Mouse (Mus musculus): Measurements from ENCODE around the gene Uba5. TPM values are rescaled to one million over a fixed set of nuclear protein-coding genes. Genes with fewer than 3 reads are reported as not detected.
A peak's percentile ranks its signal among the peaks of the same experiment; 100 is the strongest.

Gene Uba5
- polyA plus RNA-seq, 1 experiment from 2014 or later: 63.9 TPM

DNA sequence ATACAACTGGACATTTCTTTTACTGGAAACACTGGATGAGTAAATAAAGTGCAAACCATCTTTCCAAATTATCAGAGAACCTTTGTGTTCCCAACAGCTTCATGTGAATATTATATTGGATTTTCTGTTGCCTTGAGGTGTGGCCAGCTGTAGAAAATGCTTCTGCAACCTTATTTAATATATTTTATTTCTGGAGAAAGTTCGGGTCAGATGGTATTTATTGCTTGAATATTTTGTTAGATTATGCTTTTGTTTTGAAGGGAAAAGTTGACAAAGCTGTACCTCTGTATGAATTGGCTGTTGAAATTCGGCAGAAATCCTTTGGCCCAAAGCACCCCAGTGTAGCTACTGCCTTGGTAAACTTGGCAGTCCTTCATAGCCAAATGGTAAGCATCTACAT, 22.6 kb downstream of the Uba5 start, which contains the start of gene Gm28305:
Gene Gm28305, plus strand, starts transcription at position 301 of the 400 bp plus-strand sequence.
- Histone ChIP-seq H3K4me3 (ENCODE audit: low read depth, low read length) (no peak within 1 kb of the TSS), H3K4me2 (ENCODE audit: low read depth, severe bottlenecking) (no peak within 1 kb of the TSS), H3K9me3 (ENCODE audit: control insufficient read depth, low read length) (no peaks in the 10 kb centered on the region), H3K36me3 (ENCODE audit: control insufficient read depth, insufficient read depth, low read length) (no peaks in the 10 kb centered on the region), H3K27ac (replicated peaks; ENCODE audit: low read depth, low read length) (no peak within 1 kb of the TSS), H3K4me1 (ENCODE audit: control insufficient read depth, insufficient read depth, low read length) (no peaks in the 10 kb centered on the region), H3K27me3 (ENCODE audit: control insufficient read depth, insufficient read depth, low read length) (no peaks in the 10 kb centered on the region), H3K9ac (ENCODE audit: low read length) (no peak within 1 kb of the TSS)
- DNase-seq (ENCODE audit: low spot score): no peak
- WGBS: 62% methylated on average over 2 of the region's 2 CpGs
- no peak for ATAC-seq (ENCODE audit: insufficient number of reproducible peaks, low FRiP score, low TSS enrichment, low read depth)

DNA sequence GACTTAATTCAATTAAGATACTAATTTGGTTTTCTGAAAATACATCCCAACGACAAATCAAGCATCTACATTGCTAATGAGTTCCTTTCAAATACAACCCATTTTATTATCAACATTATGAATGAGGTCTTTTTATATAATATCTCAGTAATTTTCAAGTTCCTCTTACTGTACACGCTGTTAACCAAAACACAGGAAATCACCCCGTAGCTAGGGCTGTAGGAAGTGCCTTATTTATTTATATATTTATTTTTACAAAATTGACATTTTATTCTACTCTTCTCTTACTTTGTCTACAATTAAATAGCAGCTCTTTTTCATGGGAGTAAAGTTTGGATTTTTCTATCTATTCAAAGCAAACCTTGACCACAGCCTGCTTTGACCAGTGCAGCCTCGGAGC, 23.2 kb downstream of the Uba5 start:
- 90% methylated on average over 4 of the region's 4 CpGs for WGBS
- Histone ChIP-seq H3K27ac (replicated peaks; ENCODE audit: low read depth, low read length) (no peak overlapping the region), H3K27me3 (ENCODE audit: control insufficient read depth, insufficient read depth, low read length) (no peaks in the 10 kb centered on the region), H3K4me1 (ENCODE audit: control insufficient read depth, insufficient read depth, low read length) (no peaks in the 10 kb centered on the region), H3K9me3 (ENCODE audit: control insufficient read depth, low read length) (no peaks in the 10 kb centered on the region), H3K36me3 (ENCODE audit: control insufficient read depth, insufficient read depth, low read length) (no peaks in the 10 kb centered on the region), H3K4me3 (ENCODE audit: low read depth, low read length) (no peak overlapping the region), H3K9ac (ENCODE audit: low read length) (no peak overlapping the region), H3K4me2 (ENCODE audit: low read depth, severe bottlenecking) (no peak overlapping the region)
- DNase-seq (ENCODE audit: low spot score) (no peak), ATAC-seq (ENCODE audit: insufficient number of reproducible peaks, low FRiP score, low TSS enrichment, low read depth) (no peak)

DNA sequence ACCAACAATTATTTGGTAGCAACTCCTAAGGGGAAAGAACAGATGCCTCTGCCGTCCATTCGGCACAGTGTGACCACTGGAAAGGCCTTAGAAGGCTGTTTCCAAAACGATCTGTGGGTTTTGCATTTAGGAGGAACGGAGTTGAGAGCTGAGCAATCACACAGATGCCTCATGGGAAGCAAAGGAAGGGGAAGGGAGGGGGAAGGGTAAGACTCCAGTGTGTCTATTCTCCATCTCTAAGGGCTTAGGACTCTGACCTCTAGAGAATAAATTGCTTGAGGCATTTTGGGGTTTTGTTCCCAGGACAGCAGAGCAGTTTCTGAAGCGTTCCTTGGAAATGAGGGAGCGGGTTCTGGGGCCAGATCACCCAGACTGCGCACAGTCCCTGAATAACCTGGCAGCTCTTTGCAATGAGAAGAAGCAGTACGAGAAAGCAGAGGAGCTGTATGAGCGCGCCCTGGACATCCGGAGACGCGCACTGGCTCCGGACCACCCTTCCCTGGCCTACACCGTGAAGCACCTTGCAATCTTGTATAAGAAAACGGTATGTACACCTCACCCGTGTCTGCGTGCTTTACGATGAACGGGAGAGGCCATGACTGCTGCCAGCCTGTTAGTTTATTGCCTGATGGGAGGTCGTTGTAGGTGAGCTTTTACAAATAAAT, 23.8 kb downstream of the Uba5 start:
- Histone ChIP-seq H3K4me2 (ENCODE audit: low read depth, severe bottlenecking) (no peak overlapping the region), H3K4me1 (ENCODE audit: control insufficient read depth, insufficient read depth, low read length) (no peaks in the 10 kb centered on the region), H3K4me3 (ENCODE audit: low read depth, low read length) (no peak overlapping the region), H3K27ac (replicated peaks; ENCODE audit: low read depth, low read length) (no peak overlapping the region), H3K9me3 (ENCODE audit: control insufficient read depth, low read length) (no peaks in the 10 kb centered on the region), H3K9ac (ENCODE audit: low read length) (no peak overlapping the region), H3K27me3 (ENCODE audit: control insufficient read depth, insufficient read depth, low read length) (no peaks in the 10 kb centered on the region), H3K36me3 (ENCODE audit: control insufficient read depth, insufficient read depth, low read length) (no peaks in the 10 kb centered on the region)
- no peak for ATAC-seq (ENCODE audit: insufficient number of reproducible peaks, low FRiP score, low TSS enrichment, low read depth)
- 88% methylated on average over 21 of the region's 21 CpGs for WGBS
- no peak for DNase-seq (ENCODE audit: low spot score)

DNA sequence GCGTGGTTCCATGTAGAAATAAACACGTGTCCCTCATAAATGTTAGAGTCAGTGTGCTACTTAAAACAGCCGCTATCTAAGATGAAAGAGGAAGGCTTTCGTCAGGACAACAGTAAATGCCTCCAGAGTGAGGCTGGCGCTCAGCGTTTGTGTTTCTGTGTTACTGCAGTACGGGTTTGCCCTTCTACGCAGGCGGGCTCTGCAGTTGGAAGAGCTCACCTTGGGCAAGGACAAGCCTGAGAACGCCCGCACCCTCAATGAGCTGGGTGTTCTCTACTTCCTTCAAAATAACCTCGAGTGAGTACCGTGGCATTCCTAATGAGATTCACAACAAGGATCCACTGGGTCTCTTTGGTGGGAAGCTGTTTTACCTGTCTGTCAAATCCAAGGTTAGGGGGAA, 24.7 kb downstream of the Uba5 start:
- no peaks in the 10 kb centered on the region for H3K27me3 ChIP-seq (ENCODE audit: control insufficient read depth, insufficient read depth, low read length)
- no peak for DNase-seq (ENCODE audit: low spot score)
- no peak for ATAC-seq (ENCODE audit: insufficient number of reproducible peaks, low FRiP score, low TSS enrichment, low read depth)
- no peak overlapping the region for H3K27ac ChIP-seq (replicated peaks; ENCODE audit: low read depth, low read length)
- no peak overlapping the region for H3K4me3 ChIP-seq (ENCODE audit: low read depth, low read length)
- no peak overlapping the region for H3K4me2 ChIP-seq (ENCODE audit: low read depth, severe bottlenecking)
- H3K9me3 ChIP-seq (ENCODE audit: control insufficient read depth, low read length): no peaks in the 10 kb centered on the region
- H3K4me1 ChIP-seq (ENCODE audit: control insufficient read depth, insufficient read depth, low read length): no peaks in the 10 kb centered on the region
- H3K9ac ChIP-seq (ENCODE audit: low read length): no peak overlapping the region
- WGBS: 86% methylated on average over 13 of the region's 13 CpGs
- H3K36me3 ChIP-seq (ENCODE audit: control insufficient read depth, insufficient read depth, low read length): no peaks in the 10 kb centered on the region

DNA sequence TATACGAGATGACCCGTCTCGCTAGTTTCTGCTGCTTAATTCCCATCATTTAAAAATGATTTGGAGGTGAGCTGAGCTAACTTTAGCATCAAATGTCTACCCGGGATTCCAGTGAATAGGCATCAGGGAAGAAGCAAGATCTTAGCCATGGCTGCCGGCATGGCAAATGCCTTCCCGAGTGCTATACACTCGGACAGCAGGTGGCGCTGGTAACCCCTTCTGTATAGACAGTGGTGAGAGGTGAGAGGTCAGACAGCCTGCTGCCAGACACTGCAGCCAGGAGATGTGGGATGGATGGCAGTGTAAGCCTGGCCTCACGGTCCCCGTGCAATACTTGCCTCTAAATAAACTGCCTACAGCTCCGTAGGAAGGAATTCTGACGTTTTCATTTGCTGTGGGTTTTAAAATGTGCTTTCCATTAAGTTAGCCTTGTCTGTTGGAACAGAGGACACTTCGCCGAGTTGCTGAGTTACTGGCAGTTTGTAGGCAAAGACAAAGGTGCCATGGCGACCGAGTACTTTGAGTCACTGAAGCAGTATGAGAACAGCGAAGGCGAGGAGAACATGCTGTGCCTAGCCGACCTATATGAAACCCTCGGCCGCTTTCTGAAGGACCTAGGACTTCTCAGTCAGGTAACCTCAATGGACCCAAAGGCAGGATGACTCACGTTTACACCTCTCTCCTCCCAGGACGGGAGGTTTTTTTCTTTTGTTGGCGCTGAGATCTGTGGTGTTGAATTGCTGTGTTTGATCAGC, 27.5 kb downstream of the Uba5 start:
- H3K9me3 ChIP-seq (ENCODE audit: control insufficient read depth, low read length): no peaks in the 10 kb centered on the region
- no peaks in the 10 kb centered on the region for H3K27me3 ChIP-seq (ENCODE audit: control insufficient read depth, insufficient read depth, low read length)
- no peak overlapping the region for H3K9ac ChIP-seq (ENCODE audit: low read length)
- no peaks in the 10 kb centered on the region for H3K4me1 ChIP-seq (ENCODE audit: control insufficient read depth, insufficient read depth, low read length)
- H3K27ac ChIP-seq (replicated peaks; ENCODE audit: low read depth, low read length): no peak overlapping the region
- H3K36me3 ChIP-seq (ENCODE audit: control insufficient read depth, insufficient read depth, low read length): no peaks in the 10 kb centered on the region
- peak; percentile 62; the same call in 1 of the 2 replicates for ATAC-seq (ENCODE audit: insufficient number of reproducible peaks, low FRiP score, low TSS enrichment, low read depth)
- H3K4me3 ChIP-seq (ENCODE audit: low read depth, low read length): no peak overlapping the region
- no peak overlapping the region for H3K4me2 ChIP-seq (ENCODE audit: low read depth, severe bottlenecking)
- DNase-seq (ENCODE audit: low spot score): peak; percentile 87
- WGBS: 48% methylated on average over 24 of the region's 24 CpGs

DNA sequence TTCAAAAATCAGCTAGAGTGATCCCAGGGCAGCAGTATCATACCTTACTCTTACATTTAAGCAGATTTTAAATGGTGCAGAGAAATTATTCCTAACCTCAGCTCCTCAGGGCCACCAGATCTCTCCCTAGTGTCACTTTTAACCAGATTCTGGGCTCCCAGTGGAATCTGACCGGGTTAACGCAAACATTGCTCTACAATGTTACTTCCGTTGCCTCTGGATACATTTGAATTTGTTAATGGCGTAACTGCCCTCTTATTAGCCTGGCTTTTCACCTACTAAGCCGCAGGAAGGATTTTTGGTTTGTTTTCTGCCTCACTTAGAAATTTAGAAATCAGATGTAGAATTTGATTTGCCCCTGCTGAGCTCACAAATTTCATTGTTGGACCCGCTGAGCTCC, 28.2 kb downstream of the Uba5 start:
- 73% methylated on average over 6 of the region's 6 CpGs for WGBS
- Histone ChIP-seq H3K4me2 (ENCODE audit: low read depth, severe bottlenecking) (no peak overlapping the region), H3K9me3 (ENCODE audit: control insufficient read depth, low read length) (no peaks in the 10 kb centered on the region), H3K4me1 (ENCODE audit: control insufficient read depth, insufficient read depth, low read length) (no peaks in the 10 kb centered on the region), H3K27ac (replicated peaks; ENCODE audit: low read depth, low read length) (no peak overlapping the region), H3K36me3 (ENCODE audit: control insufficient read depth, insufficient read depth, low read length) (no peaks in the 10 kb centered on the region), H3K9ac (ENCODE audit: low read length) (no peak overlapping the region), H3K27me3 (ENCODE audit: control insufficient read depth, insufficient read depth, low read length) (no peaks in the 10 kb centered on the region), H3K4me3 (ENCODE audit: low read depth, low read length) (no peak overlapping the region)
- ATAC-seq (ENCODE audit: insufficient number of reproducible peaks, low FRiP score, low TSS enrichment, low read depth): no peak
- no peak for DNase-seq (ENCODE audit: low spot score)

DNA sequence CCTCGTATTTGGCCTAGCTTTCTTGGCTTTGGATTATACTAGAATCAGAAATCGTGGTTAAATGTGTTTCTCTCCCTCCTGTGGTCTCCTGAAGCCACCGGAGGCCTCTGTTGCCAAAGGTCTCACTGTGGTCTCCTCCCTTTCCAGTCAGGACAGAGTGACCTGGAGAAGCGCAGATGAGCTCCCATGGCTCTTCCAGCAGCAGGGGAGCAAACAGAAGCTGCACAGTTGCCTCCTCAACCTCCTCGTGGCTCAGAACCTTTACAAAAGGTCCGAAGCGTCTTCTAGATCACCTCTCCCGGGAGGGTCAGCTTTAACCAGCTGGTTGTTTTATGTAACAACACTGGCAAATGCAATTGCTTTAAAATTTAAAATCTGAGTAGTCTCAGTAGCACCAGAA, 28.7 kb downstream of the Uba5 start:
- no peaks in the 10 kb centered on the region for H3K27me3 ChIP-seq (ENCODE audit: control insufficient read depth, insufficient read depth, low read length)
- no peak for ATAC-seq (ENCODE audit: insufficient number of reproducible peaks, low FRiP score, low TSS enrichment, low read depth)
- H3K9ac ChIP-seq (ENCODE audit: low read length): no peak overlapping the region
- H3K4me1 ChIP-seq (ENCODE audit: control insufficient read depth, insufficient read depth, low read length): no peaks in the 10 kb centered on the region
- no peak overlapping the region for H3K4me3 ChIP-seq (ENCODE audit: low read depth, low read length)
- 85% methylated on average over 8 of the region's 8 CpGs for WGBS
- no peaks in the 10 kb centered on the region for H3K9me3 ChIP-seq (ENCODE audit: control insufficient read depth, low read length)
- DNase-seq (ENCODE audit: low spot score): no peak
- no peaks in the 10 kb centered on the region for H3K36me3 ChIP-seq (ENCODE audit: control insufficient read depth, insufficient read depth, low read length)
- no peak overlapping the region for H3K27ac ChIP-seq (replicated peaks; ENCODE audit: low read depth, low read length)
- no peak overlapping the region for H3K4me2 ChIP-seq (ENCODE audit: low read depth, severe bottlenecking)

DNA sequence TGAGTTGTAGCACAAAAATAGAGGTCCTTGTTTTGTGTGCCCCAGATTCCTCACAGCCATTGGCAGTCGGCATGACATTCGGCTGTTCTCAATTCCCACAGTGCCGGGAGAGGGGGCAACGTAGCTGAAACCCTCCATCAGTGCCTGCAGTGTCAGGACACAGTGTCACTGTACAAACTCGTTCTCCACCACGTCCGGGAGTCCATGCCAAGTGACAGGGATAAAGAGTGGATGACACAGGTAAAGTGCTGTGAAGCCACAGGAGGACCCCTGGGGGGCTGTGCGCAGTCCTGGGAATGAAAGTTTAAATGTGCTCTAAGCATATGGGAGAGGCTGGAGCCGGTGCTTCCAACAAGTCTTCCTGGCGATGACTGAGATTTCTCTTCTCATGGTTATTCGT, 33.1 kb downstream of the Uba5 start:
- no peak for ATAC-seq (ENCODE audit: insufficient number of reproducible peaks, low FRiP score, low TSS enrichment, low read depth)
- H3K9me3 ChIP-seq (ENCODE audit: control insufficient read depth, low read length): 0 out of 2 replicates have a peak, but pooled peaks cover 2% of the 10 kb centered on the region
- H3K9ac ChIP-seq (ENCODE audit: low read length): no peak overlapping the region
- H3K4me1 ChIP-seq (ENCODE audit: control insufficient read depth, insufficient read depth, low read length): no peaks in the 10 kb centered on the region
- peaks cover 5% of the 10 kb centered on the region; the same call in 1 of the 2 replicates for H3K36me3 ChIP-seq (ENCODE audit: control insufficient read depth, insufficient read depth, low read length)
- H3K4me2 ChIP-seq (ENCODE audit: low read depth, severe bottlenecking): no peak overlapping the region
- 88% methylated on average over 11 of the region's 11 CpGs for WGBS
- H3K27me3 ChIP-seq (ENCODE audit: control insufficient read depth, insufficient read depth, low read length): no peaks in the 10 kb centered on the region
- H3K4me3 ChIP-seq (ENCODE audit: low read depth, low read length): no peak overlapping the region
- no peak for DNase-seq (ENCODE audit: low spot score)
- no peak overlapping the region for H3K27ac ChIP-seq (replicated peaks; ENCODE audit: low read depth, low read length)

All from limb, embryonic 11.5 days (tissue).